Mouse (Mus musculus): ENCODE results near the gene Cenpe.

GRCm38 (mm10) chr3:135285256-135285655, 72.9 kb downstream of the Cenpe start:
- TF ChIP-seq POLR2A (IDR thresholded peaks at IDR 0.05; ENCODE audit: low read depth, low read length): no peak
- TF ChIP-seq CTCF (IDR thresholded peaks at IDR 0.05; ENCODE audit: extremely low read depth, insufficient read depth, insufficient read length, insufficient replicate concordance): no peak
